Mouse (Mus musculus) megakaryocyte, embryonic 14.5 days (primary cell): ENCODE data around the gene Yipf1. TPM values are rescaled to one million over a fixed set of nuclear protein-coding genes. Genes with fewer than 3 reads are reported as not detected.

ENCODE experiments used
- H3K27me3 ChIP-seq: replicated peaks from 2 replicates; pipeline ENCODE3; 2012; ENCODE audit warnings: inconsistent platforms
- H3K36me3 ChIP-seq: replicated peaks from 2 replicates; pipeline ENCODE3; 2012; ENCODE audit warnings: low read length, inconsistent platforms, mixed read lengths
- H3K4me1 ChIP-seq: 2 replicates; pipeline ENCODE4 v1.6.1; 2012; ENCODE audit warnings: inconsistent platforms
- H3K4me3 ChIP-seq: replicated peaks from 2 replicates; pipeline ENCODE3; 2012; ENCODE audit warnings: moderate library complexity, mild to moderate bottlenecking, inconsistent platforms
- H3K9me3 ChIP-seq: 2 replicates; pipeline ENCODE4 v1.6.1; 2012; ENCODE audit warnings: inconsistent platforms
- FLI1 ChIP-seq: IDR thresholded peaks from 2 replicates; pipeline ENCODE4 v1.6.1; 2012; ENCODE audit warnings: low read length, inconsistent platforms, mixed read lengths
- GATA1 ChIP-seq: IDR thresholded peaks from 3 replicates; pipeline ENCODE4 v1.6.1; 2012; ENCODE audit warnings: mixed read lengths, low read length, inconsistent platforms, borderline replicate concordance
- polyA plus RNA-seq: library from polyadenylated mRNA; stranded (reverse); fragments of >175 nt; gene quantifications from 2 replicates; pipeline ENCODE4 v1.2.3, GENCODE M21; 2012; ENCODE audit warnings: low replicate concordance; ENCODE audit not compliant: insufficient read depth

The Yipf1 gene
- polyA plus RNA-seq, 1 experiment: 16.3 TPM

- TF ChIP-seq FLI1 (no peak), GATA1 (no peak)
- H3K27me3 ChIP-seq: peaks cover 49% of the 10 kb centered on the region
Observed at GRCm38 (mm10) chr4:107292273-107292662, 21.9 kb upstream of the Yipf1 start.

GRCm38 (mm10) chr4:107298071-107298606 is 16.0 kb upstream of the Yipf1 start:
- no peaks in the 10 kb centered on the region for H3K9me3 ChIP-seq
- H3K4me3 ChIP-seq: no peak overlapping the region
- peaks cover 75% of the 10 kb centered on the region for H3K27me3 ChIP-seq
- no peaks in the 10 kb centered on the region for H3K36me3 ChIP-seq
- TF ChIP-seq GATA1: no peak
- no peak for TF ChIP-seq FLI1
- peaks cover 30% of the 10 kb centered on the region for H3K4me1 ChIP-seq

More at GRCm38 (mm10) chr4:107292273-107292662, 21.9 kb upstream of the Yipf1 start:
- Histone ChIP-seq H3K4me3 (no peak overlapping the region), H3K9me3 (peaks cover 9% of the 10 kb centered on the region), H3K4me1 (no peaks in the 10 kb centered on the region; the same call in 1 of the 2 replicates), H3K36me3 (no peaks in the 10 kb centered on the region)

GRCm38 (mm10) chr4:107299779-107300340 is 14.3 kb upstream of the Yipf1 start:
- H3K27me3 ChIP-seq: peaks cover 75% of the 10 kb centered on the region
- no peaks in the 10 kb centered on the region for H3K9me3 ChIP-seq
- peaks cover 30% of the 10 kb centered on the region for H3K4me1 ChIP-seq
- TF ChIP-seq FLI1: no peak
- no peak for TF ChIP-seq GATA1
- H3K4me3 ChIP-seq: no peak overlapping the region
- no peaks in the 10 kb centered on the region for H3K36me3 ChIP-seq

GRCm38 (mm10) chr4:107300371-107300770 is 13.8 kb upstream of the Yipf1 start:
- Histone ChIP-seq H3K36me3 (no peaks in the 10 kb centered on the region), H3K27me3 (peaks cover 75% of the 10 kb centered on the region), H3K9me3 (no peaks in the 10 kb centered on the region), H3K4me1 (peaks cover 34% of the 10 kb centered on the region), H3K4me3 (no peak overlapping the region)
- TF ChIP-seq GATA1: no peak
- TF ChIP-seq FLI1: no peak

DNA sequence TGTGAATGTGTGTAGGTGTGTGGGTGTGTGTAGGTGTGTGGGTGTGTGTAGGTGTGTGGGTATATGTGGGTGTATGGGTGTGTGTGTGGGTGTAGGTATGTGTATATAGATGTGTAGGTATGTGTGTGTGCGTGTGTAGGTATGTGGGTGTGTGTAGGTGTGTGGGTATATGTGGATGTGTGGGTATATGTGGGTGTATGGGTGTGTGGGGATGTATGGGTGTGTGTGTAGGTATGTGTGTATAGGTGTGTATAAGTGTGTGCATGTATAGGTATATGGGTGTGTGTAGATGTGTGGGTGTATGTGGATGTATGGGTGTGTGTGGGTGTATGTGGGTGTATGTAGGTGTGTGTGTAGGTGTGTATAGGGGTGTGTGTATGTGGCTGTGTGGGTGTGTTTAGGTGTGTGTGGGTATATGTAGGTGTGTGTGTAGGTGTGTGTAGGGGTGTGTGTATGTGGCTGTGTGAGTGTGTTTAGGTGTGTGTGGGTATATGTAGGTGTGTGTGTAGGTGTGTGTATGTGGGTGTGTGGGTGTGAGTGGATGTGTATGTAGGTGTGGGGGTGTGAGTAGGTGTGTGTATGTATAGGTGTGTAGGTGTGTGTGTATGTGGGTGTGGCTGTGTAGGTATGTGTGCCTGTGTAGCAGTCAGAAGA is 13.1 kb upstream of the Yipf1 start:
- Histone ChIP-seq H3K4me1 (peaks cover 40% of the 10 kb centered on the region), H3K9me3 (no peaks in the 10 kb centered on the region), H3K4me3 (no peak overlapping the region), H3K27me3 (peaks cover 79% of the 10 kb centered on the region), H3K36me3 (no peaks in the 10 kb centered on the region)
- no peak; the same call in 2 of the 3 replicates for TF ChIP-seq GATA1
- TF ChIP-seq FLI1: no peak

- H3K4me1 ChIP-seq: peaks cover 45% of the 10 kb centered on the region
- H3K36me3 ChIP-seq: no peaks in the 10 kb centered on the region
- H3K9me3 ChIP-seq: no peaks in the 10 kb centered on the region
- no peak overlapping the region for H3K4me3 ChIP-seq
- TF ChIP-seq FLI1 (no peak), GATA1 (no peak)
- H3K27me3 ChIP-seq: peaks cover 80% of the 10 kb centered on the region
Observed at GRCm38 (mm10) chr4:107302221-107302620, 11.9 kb upstream of the Yipf1 start.

- Histone ChIP-seq H3K36me3 (no peaks in the 10 kb centered on the region), H3K27me3 (peaks cover 74% of the 10 kb centered on the region), H3K9me3 (no peaks in the 10 kb centered on the region), H3K4me1 (peaks cover 48% of the 10 kb centered on the region), H3K4me3 (no peak overlapping the region)
- TF ChIP-seq GATA1 (no peak), FLI1 (no peak)
Observed at GRCm38 (mm10) chr4:107302832-107303231, 11.3 kb upstream of the Yipf1 start.

GRCm38 (mm10) chr4:107303531-107303930 is 10.6 kb upstream of the Yipf1 start:
- no peaks in the 10 kb centered on the region for H3K36me3 ChIP-seq
- peaks cover 70% of the 10 kb centered on the region for H3K27me3 ChIP-seq
- H3K4me1 ChIP-seq: peaks cover 50% of the 10 kb centered on the region
- no peak overlapping the region for H3K4me3 ChIP-seq
- no peaks in the 10 kb centered on the region for H3K9me3 ChIP-seq
- TF ChIP-seq GATA1 (no peak), FLI1 (no peak)

DNA sequence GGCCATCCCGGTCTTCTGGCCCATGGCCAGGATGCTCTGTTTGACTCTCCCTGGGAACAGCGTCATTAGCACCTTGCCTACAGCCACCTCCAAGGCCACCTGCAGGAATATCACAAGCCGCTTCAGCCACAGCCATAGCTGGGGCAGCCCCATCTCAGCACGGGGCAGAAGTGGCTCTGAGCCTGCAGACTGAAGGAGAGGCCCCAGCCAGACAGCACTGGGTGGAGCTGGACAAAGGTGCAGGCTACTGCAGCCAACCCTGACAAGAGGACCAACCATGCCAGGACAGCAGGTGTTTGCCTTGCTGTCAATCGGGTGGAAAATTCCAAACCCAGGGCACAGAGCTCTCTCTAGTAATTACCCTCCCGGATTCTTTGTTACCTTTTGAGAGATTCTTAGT is 7.2 kb upstream of the Yipf1 start, which contains the start of gene Dio1:
TSS of gene Dio1 (minus strand) at position 204 of the 400 bp plus-strand sequence.
- TF ChIP-seq GATA1 (no peak), FLI1 (no peak)
- H3K27me3 ChIP-seq: peaks cover 53% of the 10 kb centered on the region
- H3K4me3 ChIP-seq: no peak within 1 kb of the TSS
- H3K9me3 ChIP-seq: peaks cover 6% of the 10 kb centered on the region
- peaks cover 20% of the 10 kb centered on the region for H3K4me1 ChIP-seq
- no peaks in the 10 kb centered on the region for H3K36me3 ChIP-seq

GRCm38 (mm10) chr4:107314479-107314805 is 279 bp downstream of the Yipf1 start:
- peaks cover 3% of the 10 kb centered on the region for H3K27me3 ChIP-seq
- peak overlapping the region; percentile 97 for H3K4me3 ChIP-seq
- peaks cover 40% of the 10 kb centered on the region for H3K36me3 ChIP-seq
- peaks cover 6% of the 10 kb centered on the region for H3K9me3 ChIP-seq
- H3K4me1 ChIP-seq: peaks cover 30% of the 10 kb centered on the region
- no peak for TF ChIP-seq GATA1
- no peak for TF ChIP-seq FLI1
